Mouse (Mus musculus): ENCODE measurements around the gene Snta1. TPM values are rescaled to one million over a fixed set of nuclear protein-coding genes. Genes with fewer than 3 reads are reported as not detected.

The Snta1 gene
- 10 to 100 TPM; 17.2 to 20.8 TPM for total RNA-seq (2023)

GRCm38 (mm10) chr2:154407643-154408445, at the start of gene Snta1:
TSS of gene Snta1 (minus strand) at chr2:154408099.

GRCm38 (mm10) chr2:154436458-154437190, 28.7 kb upstream of the Snta1 start, which contains the start of gene Cbfa2t2:
TSS of gene Cbfa2t2 (plus strand) at chr2:154436481.

DNA sequence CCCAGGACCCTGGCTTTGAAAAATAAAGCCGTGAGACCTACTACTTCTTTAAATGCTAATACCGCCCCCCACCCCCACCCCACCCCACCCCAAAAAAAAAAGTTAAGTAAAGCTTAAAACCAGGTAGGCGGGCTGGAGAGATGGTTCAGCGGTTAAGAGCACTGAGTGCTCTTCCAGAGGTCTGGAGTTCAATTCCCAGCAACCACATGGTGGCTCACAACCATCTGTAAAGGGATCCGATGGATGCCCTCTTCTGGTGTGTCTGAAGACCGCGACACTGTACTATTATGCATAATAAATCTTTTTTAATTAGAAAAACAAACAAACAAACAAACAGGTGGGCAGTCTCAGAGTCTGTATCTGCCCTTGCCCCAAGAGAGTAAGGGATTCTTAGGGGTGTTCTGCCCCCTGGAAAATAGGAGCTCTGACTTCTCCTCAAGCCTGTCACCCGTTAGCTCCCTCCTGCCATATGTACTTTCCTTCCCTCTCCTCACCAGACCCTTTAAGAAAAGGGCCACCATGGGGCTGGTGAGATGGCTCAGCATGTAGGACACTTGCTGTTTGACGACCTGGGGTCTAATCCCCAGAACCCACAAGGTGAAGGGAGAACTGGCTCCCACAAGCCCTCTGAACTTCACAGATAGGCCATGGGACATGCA, 34.9 kb downstream of the Snta1 start, which contains the start of gene Cdk5rap1:
Gene Cdk5rap1, minus strand, starts transcription at position 169 of the 659 bp plus-strand sequence.

Other genes starting within 250 kb of the Snta1 start
- not detected for gene Bpifa5, start 245.5 kb downstream of the Snta1 start, total RNA-seq (2023)
- not detected for gene Bpifb1, start 217.3 kb downstream of the Snta1 start, total RNA-seq (2023)
- gene Bpifb5, start 184.4 kb downstream of the Snta1 start, total RNA-seq (2023): not detected
- not detected for gene Bpifb9a, start 150.2 kb downstream of the Snta1 start, total RNA-seq (2023)
- gene Bpifb9b, start 100.9 kb downstream of the Snta1 start, total RNA-seq (2023): not detected
- 10 to 100 TPM in 1 of 2 experiments, 1 to 10 TPM in 1; 7.7 to 10.8 TPM for gene Cdk5rap1, start 35.1 kb downstream of the Snta1 start, total RNA-seq (2023)
- 10 to 100 TPM; 22.0 to 22.3 TPM for gene Cbfa2t2, start 28.4 kb upstream of the Snta1 start, total RNA-seq (2023)
- 1 to 10 TPM; 1.9 to 2.0 TPM for gene 1700003F12Rik, start 139.0 kb upstream of the Snta1 start, total RNA-seq (2023)
- gene Actl10, start 143.7 kb upstream of the Snta1 start, total RNA-seq (2023): under 1 TPM in 1 of 2 experiments, not detected in 1; 0.42 TPM
- gene Necab3, start 150.8 kb upstream of the Snta1 start, total RNA-seq (2023): under 1 TPM; 0.30 to 0.79 TPM
- gene E2f1, start 161.8 kb upstream of the Snta1 start, total RNA-seq (2023): 10 to 100 TPM; 10.5 to 10.6 TPM
- gene Pxmp4, start 195.6 kb upstream of the Snta1 start, total RNA-seq (2023): 10 to 100 TPM; 14.9 to 15.0 TPM
- gene Zfp341, start 205.2 kb upstream of the Snta1 start, total RNA-seq (2023): 1 to 10 TPM; 4.9 to 5.8 TPM
- gene 4930519P11Rik, start 205.3 kb upstream of the Snta1 start, total RNA-seq (2023): not detected
- gene Chmp4b, start 243.6 kb upstream of the Snta1 start, total RNA-seq (2023): 100 to 1,000 TPM; 209 to 230 TPM